Mouse (Mus musculus): ENCODE measurements around the gene Myom3.

- no peak for TF ChIP-seq POLR2A (IDR thresholded peaks at IDR 0.05; ENCODE audit: insufficient read depth, low read depth, low read length)
- no peak for TF ChIP-seq CTCF (IDR thresholded peaks at IDR 0.05; ENCODE audit: insufficient read depth, low read depth, low read length)
Observed at GRCm38 (mm10) chr4:135727817-135728216, 31.7 kb upstream of the Myom3 start, which contains the start of gene Il22ra1.
